Mouse (Mus musculus) lung, postnatal 0 days (tissue): Measurements from ENCODE around the gene Ushbp1. TPM values are rescaled to one million over a fixed set of nuclear protein-coding genes. Genes with fewer than 3 reads are reported as not detected.
A peak's percentile ranks its signal among the peaks of the same experiment; 100 is the strongest.
"Not testable (repeated sequence)": the region's sequence is repeated elsewhere in the genome, so short reads cannot be mapped to it uniquely, and the experiment has no call there.

Experiments
- ATAC-seq: fragments of 200-750 bp; cut with Nextera tagmentation; 2 replicates; pipeline ENCODE4 v1.8.0; 2017; ENCODE audit warnings: moderate library complexity
- DNase-seq: peaks from one replicate; pipeline ENCODE4 v3.0.0-alpha.2; 2016; ENCODE audit warnings: low spot score
- H3K27ac ChIP-seq: fragments of 300-500 bp; sonication (generic); 2 replicates; pipeline ENCODE4 v1.5.1; 2014; ENCODE audit warnings: antibody characterized with exemption, mild to moderate bottlenecking, low read length, mixed read lengths
- H3K27me3 ChIP-seq: fragments of 300-500 bp; sonication (generic); replicated peaks from 2 replicates; pipeline ENCODE4 v1.6.1; 2014; ENCODE audit warnings: low read length, mixed read lengths; ENCODE audit not compliant: insufficient read depth
- H3K36me3 ChIP-seq: fragments of 300-500 bp; sonication (generic); 2 replicates; pipeline ENCODE4 v1.6.1; 2014; ENCODE audit warnings: low read length, mixed read lengths; ENCODE audit not compliant: insufficient read depth
- H3K4me1 ChIP-seq: fragments of 300-500 bp; sonication (generic); 2 replicates; pipeline ENCODE4 v1.6.1; 2014; ENCODE audit warnings: antibody characterized with exemption, low read depth, low read length, mixed read lengths; ENCODE audit not compliant: insufficient read depth
- H3K4me2 ChIP-seq: fragments of 300-500 bp; sonication (generic); replicated peaks from 2 replicates; pipeline ENCODE4 v1.6.1; 2014; ENCODE audit warnings: low read depth, mild to moderate bottlenecking, low read length, moderate library complexity, mixed read lengths
- H3K4me3 ChIP-seq: fragments of 300-500 bp; sonication (generic); 2 replicates; pipeline ENCODE4 v1.5.1; 2014; ENCODE audit warnings: low read depth, low read length
- H3K9ac ChIP-seq: fragments of 300-500 bp; sonication (generic); replicated peaks from 2 replicates; pipeline ENCODE4 v1.6.1; 2014; ENCODE audit warnings: low read depth, mild to moderate bottlenecking
- H3K9me3 ChIP-seq: fragments of 300-500 bp; sonication (generic); 2 replicates; pipeline ENCODE4 v1.6.1; 2016; ENCODE audit warnings: low read length, mixed read lengths
- CTCF ChIP-seq: IDR thresholded peaks from 2 replicates; pipeline ENCODE4 v1.5.1; 2016; ENCODE audit warnings: antibody characterized with exemption, mild to moderate bottlenecking
- EP300 ChIP-seq: IDR thresholded peaks from 2 replicates; pipeline ENCODE4 v1.6.1; 2016; ENCODE audit warnings: antibody characterized with exemption, mild to moderate bottlenecking, control low read depth
- WGBS: fragments of 180-500 bp; shearing (Covaris S2); extraction: QIAGEN DNeasy Blood & Tissue Kit; methylation state at CpG from one replicate; pipeline ENCODE4 v1.1.7; 2014; 5-methylcytosine and 5-hydroxymethylcytosine counted together
- polyA plus RNA-seq: library from polyadenylated mRNA; unstranded; fragments of >200 nt; fragmentation: Nextera tagmentation; extraction: Ambion mirVana; gene quantifications from 2 replicates; pipeline ENCODE4 v1.2.1, GENCODE M21; 2015

Gene Ushbp1
- polyA plus RNA-seq, 1 experiment from 2014 or later: 29.5 TPM

GRCm38 (mm10) chr8:71346581-71346980 is 49.0 kb downstream of the Ushbp1 start:
- Histone ChIP-seq H3K4me3 (no peak overlapping the region), H3K9ac (no peak overlapping the region), H3K4me1 (no peaks in the 10 kb centered on the region), H3K27ac (no peak overlapping the region), H3K27me3 (no peaks in the 10 kb centered on the region), H3K4me2 (no peak overlapping the region), H3K36me3 (peaks cover 64% of the 10 kb centered on the region), H3K9me3 (no peaks in the 10 kb centered on the region)
- DNase-seq: no peak
- 75% methylated on average over 1 of the region's 1 CpGs for WGBS
- ATAC-seq: no peak
- no peak for TF ChIP-seq CTCF
- TF ChIP-seq EP300: no peak

GRCm38 (mm10) chr8:71340625-71341024 is 55.0 kb downstream of the Ushbp1 start:
- no peak overlapping the region for H3K9ac ChIP-seq
- H3K4me1 ChIP-seq: no peaks in the 10 kb centered on the region
- no peaks in the 10 kb centered on the region for H3K27me3 ChIP-seq
- WGBS: 82% methylated on average over 5 of the region's 5 CpGs
- no peak overlapping the region for H3K4me3 ChIP-seq
- no peaks in the 10 kb centered on the region for H3K9me3 ChIP-seq
- no peak overlapping the region for H3K27ac ChIP-seq
- DNase-seq (peak; percentile 21), ATAC-seq (no peak)
- peaks cover 28% of the 10 kb centered on the region; the same call in 1 of the 2 replicates for H3K36me3 ChIP-seq
- TF ChIP-seq CTCF (peak; percentile 61), EP300 (no peak)
- H3K4me2 ChIP-seq: no peak overlapping the region

GRCm38 (mm10) chr8:71337834-71338233 is 57.8 kb downstream of the Ushbp1 start:
- peaks cover 17% of the 10 kb centered on the region; the same call in 1 of the 2 replicates for H3K36me3 ChIP-seq

More at GRCm38 (mm10) chr8:71337834-71338233, 57.8 kb downstream of the Ushbp1 start:
- 93% methylated on average over 6 of the region's 6 CpGs for WGBS
- not testable (repeated sequence) for H3K27me3 ChIP-seq, H3K9ac ChIP-seq, H3K9me3 ChIP-seq, H3K4me1 ChIP-seq, DNase-seq, H3K27ac ChIP-seq, ATAC-seq, H3K4me2 ChIP-seq, H3K4me3 ChIP-seq

Other genes starting within 250 kb of the Ushbp1 start
- gene Myo9b, start 123.1 kb downstream of the Ushbp1 start, polyA plus RNA-seq: 9.1 and 9.6 TPM in 2 replicates
- gene Haus8, start 122.9 kb downstream of the Ushbp1 start, polyA plus RNA-seq: 13.5 and 18.9 TPM in 2 replicates
- gene Use1, start 29.0 kb downstream of the Ushbp1 start, polyA plus RNA-seq: 136 and 139 TPM in 2 replicates
- 11.1 and 11.9 TPM in 2 replicates for gene Ocel1, start 24.5 kb downstream of the Ushbp1 start, polyA plus RNA-seq
- 61.5 and 69.4 TPM in 2 replicates for gene Nr2f6, start 13.8 kb downstream of the Ushbp1 start, polyA plus RNA-seq
- gene Babam1, start 1.1 kb upstream of the Ushbp1 start, polyA plus RNA-seq: 60.8 and 62.5 TPM in 2 replicates
- gene Ankle1, start 10.2 kb upstream of the Ushbp1 start, polyA plus RNA-seq: 0.72 and 1.5 TPM in 2 replicates
- gene Abhd8, start 67.9 kb upstream of the Ushbp1 start, polyA plus RNA-seq: 23.8 and 27.6 TPM in 2 replicates
- gene Mrpl34, start 69.2 kb upstream of the Ushbp1 start, polyA plus RNA-seq: 137 and 146 TPM in 2 replicates
- 73.7 and 78.6 TPM in 2 replicates for gene Dda1, start 73.4 kb upstream of the Ushbp1 start, polyA plus RNA-seq
- gene Ano8, start 90.2 kb upstream of the Ushbp1 start, polyA plus RNA-seq: 1.1 and 1.2 TPM in 2 replicates
- 10.6 and 11.6 TPM in 2 replicates for gene Gtpbp3, start 92.3 kb upstream of the Ushbp1 start, polyA plus RNA-seq
- 246 and 265 TPM in 2 replicates for gene Plvap, start 116.0 kb upstream of the Ushbp1 start, polyA plus RNA-seq
- gene Ccdc194, start 129.9 kb upstream of the Ushbp1 start, polyA plus RNA-seq: 0.07 and 0.08 TPM in 2 replicates
- 86.2 and 99.8 TPM in 2 replicates for gene Bst2, start 141.7 kb upstream of the Ushbp1 start, polyA plus RNA-seq
- gene Mvb12a, start 147.1 kb upstream of the Ushbp1 start, polyA plus RNA-seq: 103 and 112 TPM in 2 replicates
- gene Tmem221, start 163.1 kb upstream of the Ushbp1 start, polyA plus RNA-seq: 8.5 and 8.7 TPM in 2 replicates
- gene Nxnl1, start 170.8 kb upstream of the Ushbp1 start, polyA plus RNA-seq: 0.11 and 0.13 TPM in 2 replicates
- 26.9 and 27.7 TPM in 2 replicates for gene Slc27a1, start 173.1 kb upstream of the Ushbp1 start, polyA plus RNA-seq
- gene Pgls, start 196.4 kb upstream of the Ushbp1 start, polyA plus RNA-seq: 174 and 177 TPM in 2 replicates
- 1.2 and 2.0 TPM in 2 replicates for gene Fam129c, start 201.8 kb upstream of the Ushbp1 start, polyA plus RNA-seq
- 64.7 and 66.0 TPM in 2 replicates for gene Colgalt1, start 215.2 kb upstream of the Ushbp1 start, polyA plus RNA-seq